Mouse (Mus musculus): Measurements from ENCODE around the gene Srarp. TPM values are rescaled to one million over a fixed set of nuclear protein-coding genes. Genes with fewer than 3 reads are reported as not detected.

Gene Srarp
- not detected for polyA plus RNA-seq (2015; fragmentation: Illumina TruSeq; extraction: RNeasy Lipid Tissue Mini Kit (QIAGEN cat#74804); ENCODE audit: insufficient read depth, low read depth, low replicate concordance)

GRCm38 (mm10) chr4:141435974-141436373 lies at the start of gene Srarp:
TSS of gene Srarp (minus strand) at chr4:141436105.

DNA sequence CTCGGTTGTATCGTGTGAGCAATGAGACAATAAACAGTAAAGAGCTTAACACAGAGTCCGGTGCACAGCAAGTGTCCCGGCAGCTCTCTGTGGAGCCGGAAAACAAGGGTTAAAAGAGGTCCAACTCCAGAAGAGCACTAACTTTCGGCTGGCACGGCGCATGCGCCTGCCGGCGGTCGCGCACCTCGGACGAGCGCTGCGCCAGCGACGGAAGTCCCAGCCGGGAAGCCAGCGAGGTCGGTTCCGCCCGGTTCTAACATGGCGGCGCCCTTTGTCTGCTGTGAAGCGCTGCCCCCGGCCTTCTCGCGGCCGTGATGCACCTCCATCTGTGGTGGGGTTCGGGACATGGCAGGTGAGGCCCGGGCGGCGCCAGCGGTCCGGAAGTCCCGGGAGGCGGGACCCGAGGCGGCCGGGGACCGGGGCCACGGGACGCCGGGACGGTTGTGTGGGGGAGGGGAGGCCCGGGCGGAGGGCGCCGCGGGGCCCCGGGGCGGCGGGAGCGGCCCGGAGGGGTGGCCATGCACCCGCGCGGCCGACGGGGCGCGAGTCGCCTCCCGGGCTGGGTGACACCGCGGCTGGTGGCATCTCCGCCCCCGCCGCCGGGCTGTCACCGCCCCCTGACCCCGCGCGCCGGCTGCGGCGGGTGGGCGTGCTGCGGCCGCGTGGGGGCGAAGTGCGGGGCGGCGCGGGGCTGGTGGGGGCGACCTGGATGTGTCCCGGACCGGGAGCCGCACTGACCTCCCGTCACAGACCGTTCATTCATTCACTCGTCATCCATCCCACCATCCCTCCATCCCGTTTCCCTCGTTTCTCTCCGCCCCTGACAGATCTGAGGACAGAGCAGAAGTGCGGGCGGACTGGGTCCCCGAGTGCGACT lies 8.8 kb upstream of the Srarp start, which contains the start of gene Zbtb17:
Zbtb17 (plus strand) TSS at position 204 of the 877 bp plus-strand sequence.

DNA sequence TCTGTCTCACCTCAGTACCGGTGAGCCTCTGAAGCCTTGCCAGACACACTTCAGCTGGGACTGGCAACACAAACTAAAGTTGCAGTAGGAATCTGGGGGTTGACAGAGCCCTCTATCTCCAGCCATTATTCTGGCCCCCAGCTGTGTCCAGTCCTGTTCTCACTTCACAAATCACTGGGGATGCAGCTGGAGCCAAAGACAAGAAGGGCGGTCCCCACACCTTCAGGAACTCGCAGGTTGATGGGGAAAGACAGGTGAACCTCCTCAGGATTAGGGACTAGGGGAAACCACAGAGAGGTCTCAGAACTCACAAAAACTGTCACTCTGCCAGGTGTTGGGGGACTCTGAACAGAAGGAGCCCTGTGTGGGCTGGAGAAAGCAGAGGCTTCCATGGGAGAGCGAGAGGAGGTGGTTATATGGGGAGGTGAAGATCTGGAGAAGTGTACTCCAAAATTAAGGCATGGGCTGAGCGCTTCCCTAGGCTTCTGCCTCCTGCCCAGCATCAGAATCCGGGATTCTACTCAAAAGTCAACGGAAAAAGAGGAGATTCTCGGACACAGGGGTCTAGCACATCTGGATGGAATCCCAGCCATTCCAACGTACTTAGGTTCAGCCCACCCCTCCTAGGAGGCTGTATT lies 15.6 kb downstream of the Srarp start, which contains the start of gene Hspb7:
Hspb7 (plus strand) TSS at position 588 of the 638 bp plus-strand sequence.

GRCm38 (mm10) chr4:141415924-141416323 lies 20.0 kb downstream of the Srarp start, which contains the start of gene Clcnkb:
TSS of gene Clcnkb (minus strand) at chr4:141416014.

GRCm38 (mm10) chr4:141398545-141398944 lies 37.4 kb downstream of the Srarp start, which contains the start of gene Clcnka:
TSS of gene Clcnka (minus strand) at chr4:141398724.

Other genes starting within 250 kb of the Srarp start
- not detected for gene Rsg1, start 222.1 kb downstream of the Srarp start, polyA plus RNA-seq (2015; fragmentation: Illumina TruSeq; extraction: RNeasy Lipid Tissue Mini Kit (QIAGEN cat#74804); ENCODE audit: insufficient read depth, low read depth, low replicate concordance)
- gene Arhgef19, start 196.6 kb downstream of the Srarp start, polyA plus RNA-seq (2015; fragmentation: Illumina TruSeq; extraction: RNeasy Lipid Tissue Mini Kit (QIAGEN cat#74804); ENCODE audit: insufficient read depth, low read depth, low replicate concordance) = 9.7 TPM
- gene Epha2, start 134.9 kb downstream of the Srarp start, polyA plus RNA-seq (2015; fragmentation: Illumina TruSeq; extraction: RNeasy Lipid Tissue Mini Kit (QIAGEN cat#74804); ENCODE audit: insufficient read depth, low read depth, low replicate concordance) = 3.7 TPM
- gene Fam131c, start 67.9 kb downstream of the Srarp start, polyA plus RNA-seq (2015; fragmentation: Illumina TruSeq; extraction: RNeasy Lipid Tissue Mini Kit (QIAGEN cat#74804); ENCODE audit: insufficient read depth, low read depth, low replicate concordance) = not detected
- not detected for gene Clcnka, start 37.4 kb downstream of the Srarp start, polyA plus RNA-seq (2015; fragmentation: Illumina TruSeq; extraction: RNeasy Lipid Tissue Mini Kit (QIAGEN cat#74804); ENCODE audit: insufficient read depth, low read depth, low replicate concordance)
- not detected for gene Clcnkb, start 20.1 kb downstream of the Srarp start, polyA plus RNA-seq (2015; fragmentation: Illumina TruSeq; extraction: RNeasy Lipid Tissue Mini Kit (QIAGEN cat#74804); ENCODE audit: insufficient read depth, low read depth, low replicate concordance)
- gene Hspb7, start 15.3 kb downstream of the Srarp start, polyA plus RNA-seq (2015; fragmentation: Illumina TruSeq; extraction: RNeasy Lipid Tissue Mini Kit (QIAGEN cat#74804); ENCODE audit: insufficient read depth, low read depth, low replicate concordance) = 1.5 TPM
- 6.1 TPM for gene Zbtb17, start 8.5 kb upstream of the Srarp start, polyA plus RNA-seq (2015; fragmentation: Illumina TruSeq; extraction: RNeasy Lipid Tissue Mini Kit (QIAGEN cat#74804); ENCODE audit: insufficient read depth, low read depth, low replicate concordance)
- 4.5 TPM for gene Spen, start 102.5 kb upstream of the Srarp start, polyA plus RNA-seq (2015; fragmentation: Illumina TruSeq; extraction: RNeasy Lipid Tissue Mini Kit (QIAGEN cat#74804); ENCODE audit: insufficient read depth, low read depth, low replicate concordance)
- 4.0 TPM for gene Fblim1, start 170.0 kb upstream of the Srarp start, polyA plus RNA-seq (2015; fragmentation: Illumina TruSeq; extraction: RNeasy Lipid Tissue Mini Kit (QIAGEN cat#74804); ENCODE audit: insufficient read depth, low read depth, low replicate concordance)
- 0.70 TPM for gene Tmem82, start 182.5 kb upstream of the Srarp start, polyA plus RNA-seq (2015; fragmentation: Illumina TruSeq; extraction: RNeasy Lipid Tissue Mini Kit (QIAGEN cat#74804); ENCODE audit: insufficient read depth, low read depth, low replicate concordance)
- gene Slc25a34, start 187.7 kb upstream of the Srarp start, polyA plus RNA-seq (2015; fragmentation: Illumina TruSeq; extraction: RNeasy Lipid Tissue Mini Kit (QIAGEN cat#74804); ENCODE audit: insufficient read depth, low read depth, low replicate concordance) = not detected
- 5.6 TPM for gene Plekhm2, start 228.8 kb upstream of the Srarp start, polyA plus RNA-seq (2015; fragmentation: Illumina TruSeq; extraction: RNeasy Lipid Tissue Mini Kit (QIAGEN cat#74804); ENCODE audit: insufficient read depth, low read depth, low replicate concordance)
- gene Rsc1a1, start 249.5 kb upstream of the Srarp start, polyA plus RNA-seq (2015; fragmentation: Illumina TruSeq; extraction: RNeasy Lipid Tissue Mini Kit (QIAGEN cat#74804); ENCODE audit: insufficient read depth, low read depth, low replicate concordance) = not detected

Measured in pancreas, adult 10 weeks (tissue).